Mouse (Mus musculus): ENCODE measurements around the gene Ccdc169. TPM values are rescaled to one million over a fixed set of nuclear protein-coding genes. Genes with fewer than 3 reads are reported as not detected.

Ccdc169 gene
- 0.15 and 0.45 TPM in 2 replicates for polyA plus RNA-seq (2012; rRNA removed)

DNA sequence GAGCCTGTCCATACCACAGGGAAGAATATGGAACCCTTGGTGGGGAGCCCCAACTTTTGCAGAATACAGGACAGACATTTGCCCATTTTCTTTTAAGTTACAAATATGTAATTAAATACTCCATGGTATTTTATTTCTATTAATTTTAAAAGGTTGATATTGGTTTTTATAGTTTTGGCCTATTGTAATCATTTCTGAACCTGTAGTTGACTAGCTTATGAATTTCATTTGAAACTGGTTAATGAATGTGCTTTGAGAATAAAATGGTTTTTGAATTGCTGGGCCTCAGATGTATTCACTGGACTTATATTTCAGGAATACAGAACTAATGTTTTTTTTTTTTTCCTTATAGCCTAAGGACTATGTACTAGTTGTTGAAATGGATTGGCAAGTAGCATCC, at the start of gene Ccdc169:
Gene Ccdc169 (plus strand): TSS at position 301 of the 400 bp plus-strand sequence.
- no peak for DNase-seq (ENCODE audit: low read depth)

DNA sequence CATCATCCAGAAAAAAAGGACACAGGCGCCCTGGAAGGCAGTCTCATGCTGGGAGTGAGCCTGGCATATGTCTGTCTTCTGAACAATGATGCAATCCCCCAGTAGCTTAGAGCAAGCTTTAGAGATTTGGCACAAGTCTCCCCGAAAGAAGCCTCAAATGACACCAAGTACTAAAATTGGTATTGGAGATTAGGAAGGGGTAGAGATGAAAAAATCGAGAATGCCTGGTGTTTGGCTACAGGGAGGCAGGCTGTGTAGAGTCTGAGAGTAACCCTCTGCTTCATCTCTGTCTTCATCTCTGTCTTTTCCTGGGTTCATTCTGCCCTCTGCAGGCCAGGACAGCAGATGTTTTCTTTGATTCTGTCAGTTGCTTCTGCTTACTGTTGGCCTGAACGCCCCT, 49.8 kb upstream of the Ccdc169 start:
- no peak for DNase-seq (ENCODE audit: low read depth)

DNA sequence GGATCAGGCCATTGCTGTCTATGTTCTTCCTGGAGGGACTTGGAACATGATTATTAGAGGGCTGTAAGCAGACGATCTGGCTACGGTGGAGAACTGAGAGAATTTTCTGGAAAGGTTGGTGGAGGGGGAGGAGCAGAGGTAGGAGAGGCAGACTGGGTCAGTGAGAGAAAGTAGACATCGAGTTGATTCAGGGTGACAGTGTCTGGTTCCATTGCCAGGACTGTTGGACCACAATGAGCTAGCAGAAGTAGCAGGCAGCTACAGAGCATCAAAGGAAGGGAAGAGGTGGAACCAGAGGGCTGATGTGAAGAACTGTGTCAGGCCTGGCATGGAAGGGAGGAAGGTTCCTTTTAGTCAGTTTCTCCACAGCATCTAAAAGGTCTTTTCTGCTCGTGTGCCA, 48.8 kb upstream of the Ccdc169 start:
- no peak for DNase-seq (ENCODE audit: low read depth)

DNA sequence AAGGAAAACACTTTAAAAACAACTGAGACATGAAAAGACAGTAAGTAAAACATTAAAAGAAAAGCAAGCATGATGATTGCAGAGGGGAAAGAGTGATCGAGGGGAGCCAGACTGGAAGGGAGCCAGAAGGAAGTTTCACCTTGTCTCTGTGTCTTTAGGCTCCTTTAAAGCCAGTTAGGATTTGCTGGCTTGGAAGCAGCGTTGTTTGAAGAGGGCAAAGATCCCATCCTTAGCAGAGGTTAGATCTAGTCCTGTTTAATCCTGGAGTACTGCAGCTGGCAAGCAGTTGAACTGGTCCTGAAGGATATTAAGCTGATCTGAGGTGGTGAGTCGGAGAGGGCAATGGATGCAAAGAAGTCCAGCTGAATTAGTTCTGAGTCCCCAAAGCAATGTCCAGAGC, 48.3 kb upstream of the Ccdc169 start:
- no peak for DNase-seq (ENCODE audit: low read depth)

DNA sequence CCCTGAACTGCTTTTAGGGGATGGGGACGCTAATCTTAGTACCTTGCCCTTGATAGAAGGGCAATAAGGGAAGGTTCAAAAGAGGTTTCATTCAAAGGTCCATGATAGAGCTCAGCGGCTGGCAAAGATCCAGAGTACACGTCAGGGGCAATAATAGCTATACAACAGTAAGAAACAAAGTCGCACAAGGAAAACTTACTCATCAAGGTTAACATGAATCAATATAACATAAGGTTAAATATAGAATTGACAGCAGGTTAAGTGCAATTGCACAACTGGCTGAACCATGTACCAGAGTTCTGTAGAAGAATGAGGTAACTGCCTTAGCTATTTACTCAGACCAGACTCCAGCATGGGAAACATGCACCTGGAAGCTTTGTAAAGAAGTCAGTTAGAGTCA, 47.8 kb upstream of the Ccdc169 start:
- no peak for DNase-seq (ENCODE audit: low read depth)

DNA sequence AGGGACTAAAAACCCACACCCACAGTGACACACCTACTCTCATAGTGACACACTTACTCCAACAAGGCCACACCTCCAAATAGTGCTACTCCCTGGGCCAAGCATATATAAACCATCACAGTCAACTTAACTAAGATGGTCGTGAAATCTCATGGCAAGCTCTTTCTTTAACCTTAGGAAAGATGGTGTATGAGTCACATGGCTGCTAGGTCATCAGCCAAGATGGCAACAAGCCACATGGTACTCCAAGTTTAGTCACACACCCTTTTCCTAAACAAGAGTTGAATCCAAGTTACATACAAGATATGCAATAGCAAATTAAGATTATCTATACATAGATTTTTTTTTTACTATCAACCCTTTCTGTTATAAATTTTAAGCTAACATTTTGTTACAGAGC, 44.0 kb upstream of the Ccdc169 start:
- no peak for DNase-seq (ENCODE audit: low read depth)

DNA sequence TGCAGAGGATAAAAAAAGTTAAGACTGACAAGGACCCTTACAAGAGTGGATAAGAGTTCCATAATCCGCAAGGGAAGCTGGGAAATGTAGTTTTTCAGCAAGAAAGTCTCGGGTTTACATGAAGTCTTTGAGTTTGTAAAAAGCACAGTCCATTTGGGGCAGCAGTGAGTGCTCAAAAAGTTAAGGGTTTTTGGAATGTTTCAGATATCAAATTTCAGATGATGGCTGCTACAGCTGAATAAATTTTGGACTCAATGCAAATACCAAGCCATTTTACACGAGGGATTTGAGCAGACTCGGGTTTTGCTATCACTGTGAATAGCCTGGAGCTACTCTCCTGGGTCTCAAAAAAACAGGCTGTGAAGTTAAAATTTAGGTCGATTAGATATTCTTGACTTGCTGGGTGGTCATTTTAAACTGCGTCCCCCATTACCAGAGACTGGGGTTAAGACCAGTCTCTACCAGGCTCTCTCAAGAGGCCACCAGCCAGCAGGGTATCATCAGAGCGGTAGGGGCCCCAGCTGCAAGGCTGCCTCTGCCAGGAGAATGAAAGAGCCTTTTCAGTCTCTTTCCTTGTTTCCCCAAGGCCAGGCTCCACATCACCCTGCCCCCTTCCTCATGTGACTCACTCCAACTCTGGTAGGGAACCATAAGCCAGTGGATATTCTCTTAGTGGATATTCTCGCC, 41.0 kb upstream of the Ccdc169 start:
- no peak for DNase-seq (ENCODE audit: low read depth)

DNA sequence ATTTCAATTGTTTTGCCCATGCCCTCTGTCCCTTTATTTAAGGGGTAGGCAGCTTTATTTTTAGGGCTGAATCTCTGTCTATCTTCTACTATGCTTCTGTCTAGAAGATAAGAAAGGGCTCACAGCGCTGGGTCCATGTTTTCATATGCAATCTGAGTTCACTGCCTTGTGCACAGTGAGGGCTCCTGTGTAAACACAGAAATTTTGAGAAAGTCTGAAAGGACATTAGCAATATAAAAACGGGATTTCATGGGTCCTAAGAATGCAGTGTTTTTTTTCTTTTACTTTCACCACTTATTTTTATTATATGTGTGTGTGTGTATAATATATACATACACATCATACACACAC, 40.5 kb upstream of the Ccdc169 start:
- no peak for DNase-seq (ENCODE audit: low read depth)

DNA sequence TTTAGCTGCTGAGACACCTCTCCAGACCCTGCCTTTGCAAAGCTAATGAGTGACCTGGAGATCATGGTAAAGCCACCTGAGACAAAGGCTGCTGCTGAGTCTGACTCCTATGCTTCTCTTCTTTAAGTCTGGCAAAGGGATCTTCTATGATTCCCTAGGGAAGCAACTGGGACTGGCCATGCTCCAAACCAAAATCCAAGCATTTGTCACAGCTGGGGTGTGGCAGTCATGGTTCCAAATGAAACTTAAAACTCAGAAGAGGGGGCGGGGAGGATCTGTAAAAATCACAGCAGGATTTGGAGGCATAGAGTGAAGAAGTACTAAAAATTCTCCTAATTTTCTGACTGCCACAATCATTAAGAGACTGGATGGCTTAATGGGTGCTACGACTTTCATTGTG, 40.0 kb upstream of the Ccdc169 start:
- DNase-seq (ENCODE audit: low read depth), result no peak

DNA sequence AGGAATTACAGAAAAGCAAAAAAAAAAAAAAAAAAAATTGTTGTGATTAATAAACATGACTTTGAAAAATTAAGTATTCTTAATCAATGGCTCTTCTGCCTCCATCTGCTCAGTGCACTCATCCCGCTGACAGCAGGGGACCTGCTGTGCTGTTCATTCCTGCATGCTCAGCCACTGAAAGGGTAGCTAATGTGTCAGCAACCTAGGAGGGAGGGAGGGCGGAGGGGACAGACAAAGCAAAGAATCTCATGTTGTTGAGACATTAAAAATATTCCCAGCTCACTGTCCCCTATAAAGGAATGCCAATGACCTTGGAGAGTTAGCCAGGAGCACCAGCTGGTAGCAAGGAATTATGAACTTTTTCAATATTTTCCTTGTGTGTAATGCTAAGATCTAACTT, 39.1 kb upstream of the Ccdc169 start:
- DNase-seq (ENCODE audit: low read depth), result no peak

DNA sequence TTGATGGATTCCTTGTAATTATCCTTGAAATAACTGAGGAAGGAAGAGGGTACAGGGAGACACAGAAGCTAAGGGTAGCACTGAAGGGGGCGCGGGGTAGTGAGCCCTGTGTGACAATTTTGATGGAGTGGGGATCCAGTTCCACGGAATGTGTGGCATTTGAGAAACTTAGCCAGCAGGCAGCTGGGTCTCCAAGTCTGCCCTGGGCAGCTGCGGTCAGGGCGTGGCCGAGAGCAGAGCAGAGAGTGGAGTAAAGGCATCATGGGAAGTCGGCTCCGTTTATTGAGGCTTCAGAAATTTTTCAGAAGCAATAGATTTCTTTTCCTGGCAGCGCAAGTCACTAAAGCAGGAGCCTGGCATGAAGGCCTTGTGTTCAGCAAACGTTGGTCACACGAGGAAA, 38.1 kb upstream of the Ccdc169 start:
- no peak for DNase-seq (ENCODE audit: low read depth)

DNA sequence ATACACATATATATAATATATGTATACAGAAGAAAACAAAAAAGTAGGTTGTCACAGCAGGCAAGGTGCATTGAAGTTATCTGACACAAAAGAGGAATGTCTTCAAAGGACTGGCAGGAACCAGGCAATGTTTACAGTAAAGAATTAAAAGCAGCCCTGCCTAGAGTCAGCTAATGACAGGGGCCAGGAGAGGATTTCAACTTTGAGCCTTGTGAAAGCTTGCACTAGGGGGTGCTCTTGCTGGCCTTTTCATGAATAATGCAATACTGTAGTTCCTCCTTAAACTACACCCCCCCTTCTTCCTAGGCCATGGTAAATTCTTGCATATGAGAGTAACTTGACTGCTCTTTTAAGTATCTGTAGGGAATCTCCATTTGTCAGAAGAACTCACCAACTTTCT, 36.0 kb upstream of the Ccdc169 start:
- no peak for DNase-seq (ENCODE audit: low read depth)

DNA sequence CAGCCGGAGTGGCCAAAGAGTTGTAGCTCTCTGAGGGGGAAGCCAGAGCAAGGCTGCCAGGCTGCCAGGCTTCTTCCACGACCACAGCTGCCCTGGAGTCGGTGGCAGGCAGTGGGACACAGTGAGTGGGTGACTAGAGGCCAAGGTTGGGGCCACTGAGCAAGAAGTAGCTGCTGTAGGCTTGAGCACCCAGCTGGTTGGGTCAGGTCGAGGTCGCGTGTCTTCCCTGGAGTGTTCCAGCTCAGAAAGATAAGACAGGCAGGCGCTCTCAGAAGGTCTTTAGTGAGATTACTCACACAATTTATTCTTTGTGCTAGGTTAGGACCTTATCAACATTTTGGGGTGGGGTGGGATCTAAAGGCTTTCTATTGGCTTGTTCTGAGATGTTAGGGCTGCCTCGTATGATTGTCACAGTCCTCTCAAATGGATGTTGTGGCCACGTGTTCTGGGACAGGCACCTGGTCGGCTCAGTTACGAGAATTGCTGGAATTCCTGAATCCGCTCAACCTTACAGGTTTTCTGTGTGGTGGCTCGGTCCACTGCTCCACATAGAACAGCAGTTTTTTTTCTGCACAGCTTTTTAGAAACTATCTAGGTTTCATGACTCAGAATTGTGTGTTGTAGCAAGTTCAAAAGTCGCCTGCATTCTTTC, 31.6 kb upstream of the Ccdc169 start:
- no peak for DNase-seq (ENCODE audit: low read depth)

DNA sequence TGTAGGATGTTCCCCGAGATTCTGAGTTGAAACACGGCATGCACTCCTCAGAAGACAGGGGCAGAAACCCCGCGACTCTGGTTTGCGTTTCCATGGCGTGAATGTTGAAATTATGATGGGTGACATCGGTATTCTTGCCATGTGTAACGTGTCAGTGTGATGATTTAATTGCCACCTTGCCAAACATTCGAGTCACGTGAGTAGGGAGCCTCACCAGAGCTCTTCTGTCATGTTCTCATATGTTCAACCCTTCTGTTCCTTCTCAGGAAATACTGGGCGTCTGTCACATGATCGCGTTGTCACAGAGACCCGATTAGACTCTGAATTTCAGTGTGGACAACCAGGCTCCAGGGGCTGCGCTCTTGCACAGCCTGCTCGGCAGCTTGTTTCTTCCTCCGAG, 31.1 kb upstream of the Ccdc169 start:
- DNase-seq (ENCODE audit: low read depth), result no peak

DNA sequence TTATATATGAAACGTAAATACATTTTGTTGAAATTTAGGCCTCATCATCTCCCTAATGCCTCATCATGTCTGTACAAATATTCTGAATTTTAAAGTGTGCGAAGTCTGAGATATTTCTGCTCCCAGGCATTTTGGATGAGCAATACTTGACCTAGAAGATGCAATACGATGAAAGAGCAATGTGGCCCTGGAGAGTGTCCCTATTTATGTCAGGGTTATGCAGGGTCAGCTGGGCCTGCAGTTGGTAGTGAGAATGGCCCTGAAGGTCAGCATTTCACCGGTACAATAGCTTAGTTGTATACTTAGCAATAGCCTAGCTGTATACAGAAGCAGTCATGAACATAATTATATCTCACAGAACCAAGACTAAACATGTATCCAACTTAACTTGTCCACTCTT, 28.0 kb upstream of the Ccdc169 start:
- no peak for DNase-seq (ENCODE audit: low read depth)

DNA sequence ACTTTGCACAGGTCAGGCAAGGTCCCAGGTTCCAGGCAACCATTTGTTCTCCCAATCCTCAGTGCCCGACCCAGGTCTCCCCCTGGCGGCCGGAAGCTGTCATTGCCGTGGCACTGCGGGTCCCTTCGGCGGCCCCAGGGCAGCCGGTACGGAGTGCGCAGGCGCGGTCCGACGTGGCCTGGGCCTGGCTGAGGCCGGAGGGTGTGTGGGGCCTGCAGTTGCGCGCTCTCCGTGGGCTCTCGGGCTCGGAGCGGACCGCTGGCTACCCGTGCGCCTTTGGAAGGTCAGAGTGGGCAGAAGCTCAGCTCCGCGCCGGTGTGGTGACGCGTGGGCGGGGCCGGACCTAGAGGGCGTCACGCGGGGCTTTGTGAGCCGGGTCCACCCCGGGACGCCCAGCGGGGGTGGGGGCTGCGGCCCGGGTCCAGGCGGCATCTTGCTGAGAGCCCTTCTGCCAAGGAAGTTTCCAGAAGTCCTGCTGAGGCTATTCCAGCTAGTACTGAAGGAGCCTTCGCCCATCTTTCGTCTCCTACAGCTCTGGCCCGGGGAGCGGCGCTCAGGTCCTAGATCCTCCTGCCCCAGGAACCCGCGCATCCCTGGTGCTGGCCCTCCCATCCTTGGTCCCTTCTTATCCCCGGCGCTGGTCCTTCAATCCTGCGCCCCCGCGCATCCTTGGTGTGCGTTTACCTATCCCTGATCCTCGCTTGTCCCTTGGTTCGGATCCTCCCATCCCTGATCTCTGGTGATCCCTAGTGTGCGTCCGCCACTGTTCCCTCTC, 25.0 kb upstream of the Ccdc169 start, which contains the start of gene Spg20:
Gene Spg20 (plus strand): TSS at position 174 of the 775 bp plus-strand sequence.
- no peak for DNase-seq (ENCODE audit: low read depth)

DNA sequence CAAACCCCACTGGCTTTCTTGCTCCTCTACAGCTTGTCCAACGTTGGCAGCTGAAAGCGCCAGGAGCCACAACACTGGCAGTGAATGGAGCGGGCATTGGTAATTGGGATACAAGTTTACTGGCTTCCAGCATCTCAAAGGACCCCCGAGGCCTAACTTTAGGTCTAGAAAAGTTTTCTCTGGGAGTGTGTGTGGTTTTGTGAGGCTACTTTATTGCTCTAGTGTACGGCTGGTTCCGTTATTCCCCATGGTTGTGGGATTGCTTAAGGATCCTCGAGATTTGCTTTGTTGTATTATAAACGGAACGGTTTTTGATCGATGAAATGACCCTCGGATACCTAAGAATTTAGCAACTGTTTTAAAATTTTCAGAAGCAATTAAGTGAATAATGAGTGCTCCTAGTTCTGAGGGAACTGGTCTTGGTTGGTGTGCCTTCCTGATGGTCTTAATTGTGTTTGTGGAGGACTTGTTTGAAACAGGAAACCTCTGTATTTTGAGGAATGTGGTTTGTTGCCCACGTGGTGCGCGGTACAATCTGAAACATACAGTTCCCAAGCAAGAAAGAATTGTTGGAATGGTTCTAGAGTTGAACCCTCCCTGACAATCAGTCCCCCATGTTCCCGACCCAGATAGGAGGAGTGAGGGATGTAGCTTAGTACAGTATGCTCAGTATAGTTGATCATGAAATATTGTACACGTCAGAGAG, 24.3 kb upstream of the Ccdc169 start:
- no peak for DNase-seq (ENCODE audit: low read depth)

DNA sequence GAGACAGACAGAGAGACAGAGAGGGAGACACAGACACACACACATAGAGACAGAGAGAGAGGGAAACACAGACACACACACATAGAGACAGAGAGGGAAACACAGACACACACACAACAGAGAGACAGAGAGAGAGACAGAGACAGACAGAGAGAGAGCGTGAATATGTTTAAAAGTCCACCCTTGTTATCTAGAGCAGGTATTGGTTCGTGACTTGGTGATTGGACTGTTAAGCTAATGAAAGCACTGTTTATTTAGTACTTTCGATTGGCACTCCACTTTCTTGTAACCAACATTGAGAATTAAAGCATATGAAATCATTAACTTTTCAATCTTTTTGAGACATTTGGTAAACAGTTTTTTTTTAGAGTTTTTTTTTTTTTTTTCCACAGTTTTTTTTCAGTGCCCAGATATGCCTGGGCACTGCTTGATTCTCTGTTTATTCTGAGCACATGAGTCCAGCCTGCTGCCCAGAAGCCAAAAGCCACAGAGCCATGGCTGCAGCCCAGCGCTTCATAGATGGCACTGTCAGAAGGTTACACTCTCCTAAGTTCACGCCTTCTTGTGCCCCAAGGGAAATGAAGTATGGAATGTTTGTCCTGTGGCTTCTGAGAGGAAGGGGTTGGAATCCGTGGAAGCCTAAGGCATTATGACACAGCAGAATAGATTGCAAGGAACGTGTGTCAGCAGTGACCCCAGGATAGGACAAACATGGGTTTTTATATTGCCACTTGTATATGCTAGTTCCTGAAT, 22.6 kb upstream of the Ccdc169 start:
- no peak for DNase-seq (ENCODE audit: low read depth)

DNA sequence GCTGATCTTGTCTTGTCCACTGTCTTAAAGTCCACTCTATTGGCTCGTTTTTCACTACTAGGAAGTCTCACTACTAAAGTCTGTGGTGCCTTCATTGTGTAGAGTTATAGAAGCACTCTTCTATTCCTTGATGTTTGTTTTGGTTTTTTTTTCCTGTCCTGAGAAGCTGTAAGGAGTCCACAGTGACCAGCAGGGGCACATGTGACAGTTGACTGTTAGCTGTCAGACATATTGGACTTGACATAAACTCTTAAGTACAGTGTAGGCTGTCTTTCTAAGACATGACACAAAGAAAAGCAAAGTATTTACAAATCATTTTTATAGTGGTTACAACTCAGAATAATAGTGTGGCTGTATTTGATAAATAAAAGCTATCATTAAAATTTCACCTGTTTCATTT, 22.1 kb upstream of the Ccdc169 start:
- DNase-seq (ENCODE audit: low read depth), result no peak

DNA sequence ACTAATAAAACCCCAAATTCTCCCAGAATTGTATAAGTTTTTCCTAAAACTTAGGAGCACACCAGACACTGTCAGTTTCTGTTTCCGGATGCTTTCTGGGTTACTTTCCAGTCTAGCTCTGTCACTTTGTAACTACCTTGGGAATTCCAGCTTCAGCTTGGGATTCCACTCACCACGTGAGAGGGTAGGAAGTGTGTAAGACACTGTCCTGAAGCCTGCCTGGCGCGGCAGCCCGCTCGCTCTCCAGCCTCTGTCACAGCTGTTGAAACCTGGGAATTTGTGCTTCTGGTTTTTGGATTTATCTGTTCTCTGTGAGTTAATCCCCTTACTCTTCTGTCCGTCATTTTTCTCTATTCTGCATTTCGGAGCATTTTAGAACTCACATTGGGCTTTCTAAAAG, 21.1 kb upstream of the Ccdc169 start:
- no peak for DNase-seq (ENCODE audit: low read depth)

DNA sequence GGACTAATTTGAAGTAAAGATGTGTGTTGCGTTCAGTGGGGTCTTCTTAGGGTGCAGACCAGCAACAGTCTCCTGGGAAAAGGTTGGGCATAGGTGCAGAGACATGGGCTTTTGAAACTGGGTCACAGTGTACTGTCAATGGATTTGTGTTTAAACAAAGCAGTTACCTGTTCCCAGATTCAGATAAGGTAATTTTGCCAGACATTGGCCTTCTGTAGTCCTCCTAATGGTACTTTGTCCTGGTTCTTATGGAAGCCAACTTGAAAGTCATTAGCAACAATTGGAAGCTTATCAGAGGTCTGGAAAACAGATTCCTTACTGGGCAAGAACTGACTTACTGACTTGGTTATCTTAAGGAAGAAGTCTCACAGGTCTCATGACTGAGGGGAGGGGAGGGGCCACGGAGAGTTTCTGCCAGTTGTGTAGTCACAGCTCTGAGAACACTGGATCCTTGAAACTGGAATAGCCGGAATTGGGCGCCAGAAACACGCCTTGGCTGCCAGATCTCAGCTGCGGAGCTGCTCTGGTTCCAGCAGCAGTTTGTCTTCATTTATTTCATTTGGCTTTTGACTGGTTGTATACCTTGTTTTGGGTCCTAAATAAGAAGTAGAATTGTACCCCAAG, 17.8 kb upstream of the Ccdc169 start:
- DNase-seq (ENCODE audit: low read depth), result peak; percentile 83

Data from gonadal fat pad, adult 2 months (tissue).